In the genomic region with DNA sequence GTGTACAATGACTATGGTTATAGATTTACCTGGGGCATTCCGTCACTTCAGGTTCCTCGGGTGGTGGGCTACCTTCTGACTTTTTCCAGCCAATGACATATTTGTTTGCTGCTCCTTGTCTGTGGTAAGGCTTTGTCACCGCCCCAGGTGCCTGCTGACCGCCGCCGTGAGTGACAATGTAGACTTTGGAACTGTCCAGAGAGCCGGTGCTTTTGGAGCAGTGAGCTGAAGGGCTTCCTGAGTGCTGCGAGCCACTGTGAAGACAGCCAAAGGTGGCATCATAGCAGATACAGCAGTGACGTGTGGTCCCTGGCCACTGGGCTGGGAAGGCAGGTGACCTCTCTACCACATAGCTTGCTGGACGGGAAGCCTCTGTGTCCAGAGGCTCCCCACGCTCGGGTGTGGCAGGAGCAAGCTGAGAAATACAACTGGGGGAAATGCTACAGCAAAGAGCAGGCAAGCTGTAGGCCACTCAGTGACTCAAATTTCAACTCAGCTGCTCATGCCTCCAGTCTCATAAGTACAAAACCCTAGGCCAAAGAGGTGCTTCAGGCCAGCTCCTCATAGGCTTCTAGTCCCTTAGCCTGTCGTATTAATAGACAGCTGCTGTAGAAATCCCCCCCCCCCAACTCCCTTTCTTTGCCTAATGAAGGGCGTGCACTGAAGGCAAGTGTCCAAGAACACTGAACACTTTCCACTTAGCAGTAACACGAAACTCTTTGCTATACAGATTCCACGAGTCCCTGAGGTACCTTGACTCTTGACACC, we compare ENCODE assay signal across 12 mouse cellular contexts.
DNase-seq lines count a peak whose midpoint lies in the region; ATAC-seq and TF ChIP-seq lines count a peak whose summit lies in the region.
"Had no signal": no experiment of that assay in that cellular context is flagged by ENCODE, and none has a peak within 500 bp of the region (broad histone marks: within the 10 kb centered on the region; RNA-seq: fewer than 3 reads in every experiment).

No protein-coding gene starts in this region.

- 52% methylated on average over 16 of the region's 16 CpGs for WGBS in heart, adult 2 months
- 58% methylated on average over 16 of the region's 16 CpGs for WGBS in lung, postnatal 0 days
- 74% methylated on average over 16 of the region's 16 CpGs for WGBS in limb, embryonic 15.5 days

- no peak for TF ChIP-seq CTCF in heart, adult 2 months (IDR thresholded peaks at IDR 0.05)
- no peak for TF ChIP-seq CTCF in lung, postnatal 0 days (IDR thresholded peaks at IDR 0.05)

- H3K9ac ChIP-seq in heart, adult 2 months (ENCODE audit: low read depth, low read length), result peak overlapping the region; percentile 22
- H3K9ac ChIP-seq in lung, postnatal 0 days (replicated peaks; ENCODE audit: low read depth), result no peak overlapping the region
- no peak overlapping the region for H3K9ac ChIP-seq in limb, embryonic 15.5 days
- H3K9ac ChIP-seq: limb, embryonic 12.5 days had no signal

- peak; percentile 71 for ATAC-seq in lung, postnatal 0 days
- ATAC-seq in limb, embryonic 15.5 days (ENCODE audit: insufficient number of reproducible peaks, low FRiP score, low TSS enrichment, low read depth), result no peak
- no peak for ATAC-seq in activated CD4-positive, CD25-positive, alpha-beta regulatory T cell, adult 4 months

- no peaks in the 10 kb centered on the region for H3K79me2 ChIP-seq in heart, adult 2 months (replicated peaks; ENCODE audit: control insufficient read depth, insufficient read depth, low read length)

- no peaks in the 10 kb centered on the region for H3K36me3 ChIP-seq in heart, adult 2 months (ENCODE audit: control insufficient read depth, insufficient read depth, low read length)
- peaks cover 19% of the 10 kb centered on the region for H3K36me3 ChIP-seq in lung, postnatal 0 days (ENCODE audit: insufficient read depth, low read length)
- peaks cover 48% of the 10 kb centered on the region for H3K36me3 ChIP-seq in limb, embryonic 15.5 days

- H3K4me2 ChIP-seq in lung, postnatal 0 days (replicated peaks; ENCODE audit: low read depth, low read length), result no peak overlapping the region
- no peak overlapping the region for H3K4me2 ChIP-seq in limb, embryonic 15.5 days
- H3K4me2 ChIP-seq: limb, embryonic 12.5 days had no signal

- peak overlapping the region; percentile 80 for H3K27ac ChIP-seq in heart, adult 2 months
- no peak overlapping the region; the same call in 1 of the 2 replicates for H3K27ac ChIP-seq in lung, postnatal 0 days (ENCODE audit: low read length)
- 0 out of 2 replicates have a peak overlapping the region, but pooled peaks have one; percentile 11 for H3K27ac ChIP-seq in limb, embryonic 15.5 days
- H3K27ac ChIP-seq: limb, embryonic 12.5 days had no signal

- intact Hi-C loops in heart, adult 2 months (cut with DNase I), result loop anchor here (2.0 to 5.0 kb wide), 4 partner anchors 54 to 262 kb away; partner anchors contain the start of gene Sipa1l2
- intact Hi-C loops in heart, postnatal 25 days (cut with DNase I), result loop anchor here (5.0 to 10.0 kb wide), 2 partner anchors 57 to 420 kb away; no protein-coding TSS in a partner anchor

- TF ChIP-seq EP300 in heart, adult 2 months (IDR thresholded peaks at IDR 0.05; ENCODE audit: insufficient read depth, low read depth, low read length), result no peak
- TF ChIP-seq EP300 in lung, postnatal 0 days (IDR thresholded peaks at IDR 0.05), result no peak

- 0 out of 2 replicates have a peak, but pooled peaks have one; percentile 23 for TF ChIP-seq POLR2A in heart, adult 2 months (IDR thresholded peaks at IDR 0.05; ENCODE audit: insufficient read depth, low read depth, low read length)

- H3K4me3 ChIP-seq in heart, adult 2 months, result no peak overlapping the region
- no peak overlapping the region for H3K4me3 ChIP-seq in lung, postnatal 0 days (ENCODE audit: low read depth, low read length)
- H3K4me3 ChIP-seq in limb, embryonic 15.5 days, result no peak overlapping the region
- H3K4me3 ChIP-seq: limb, embryonic 12.5 days had no signal

- H3K9me3 ChIP-seq in lung, postnatal 0 days (ENCODE audit: low read length), result no peaks in the 10 kb centered on the region
- H3K9me3 ChIP-seq in limb, embryonic 15.5 days, result no peaks in the 10 kb centered on the region
- H3K9me3 ChIP-seq: limb, embryonic 12.5 days had no signal

- peak; percentile 38 to 45 for DNase-seq in heart, adult 2 months
- no peak for DNase-seq in heart, postnatal 25 days (ENCODE audit: low spot score)
- DNase-seq in lung, postnatal 0 days (ENCODE audit: low spot score), result peak; percentile 58
- no peak for DNase-seq in lung, postnatal 4 days
- no peak for DNase-seq in c-Kit-positive CD71-positive TER-119-positive erythroid progenitor cells, embryonic 14.5 days (ENCODE audit: low spot score)
- DNase-seq: B cell, adult 2 months; cerebellum, adult 9-11 months; spleen, adult 18-20 months; thymus, postnatal 36 days had no signal

- no peaks in the 10 kb centered on the region for H3K27me3 ChIP-seq in heart, adult 2 months (ENCODE audit: control insufficient read depth, insufficient read depth, low read length)
- no peaks in the 10 kb centered on the region for H3K27me3 ChIP-seq in lung, postnatal 0 days (replicated peaks; ENCODE audit: insufficient read depth, low read length)
- no peaks in the 10 kb centered on the region for H3K27me3 ChIP-seq in limb, embryonic 15.5 days
- H3K27me3 ChIP-seq: limb, embryonic 12.5 days had no signal

- peaks cover 8% of the 10 kb centered on the region for H3K4me1 ChIP-seq in heart, adult 2 months (ENCODE audit: control insufficient read depth, insufficient read depth, low read length)
- H3K4me1 ChIP-seq in lung, postnatal 0 days (ENCODE audit: insufficient read depth, low read depth, low read length), result peaks cover 9% of the 10 kb centered on the region; the same call in 1 of the 2 replicates
- peaks cover 5% of the 10 kb centered on the region; the same call in 1 of the 2 replicates for H3K4me1 ChIP-seq in limb, embryonic 15.5 days

Comparison
In these comparisons a context has a peak if more than half of its experiments do, and no peak if none do; other contexts are left out.
1. DNase-seq: peak in heart, adult 2 months (2 of 2) and lung, postnatal 0 days (single experiment); none in heart, postnatal 25 days (single experiment), lung, postnatal 4 days (0 of 2) and c-Kit-positive CD71-positive TER-119-positive erythroid progenitor cells, embryonic 14.5 days (single experiment).